Mouse (Mus musculus): ENCODE data around the gene Gbf1. TPM values are rescaled to one million over a fixed set of nuclear protein-coding genes. Genes with fewer than 3 reads are reported as not detected.
A peak's percentile ranks its signal among the peaks of the same experiment; 100 is the strongest.

Gene Gbf1
- total and polyA plus RNA-seq, 3 experiments = 23.7 to 400 (median 54.1) TPM

GRCm38 (mm10) chr19:46308706-46309435 is 156.6 kb downstream of the Gbf1 start:
- Histone ChIP-seq H3K4me1 (ENCODE audit: control insufficient read depth in 1 of 2, insufficient read depth in 2 of 2, low read length in 2 of 2) (peaks cover 3 to 6% of the 10 kb centered on the region in 2 experiments; a peak in 3 of 4 replicates), H3K4me3 (ENCODE audit: control insufficient read depth in 1 of 2, insufficient read depth in 1 of 2, low read depth in 2 of 2, low read length in 2 of 2) (peak overlapping the region; percentile 1 to 39; a peak in 3 of 4 replicates), H3K9ac (ENCODE audit: control insufficient read depth, low read depth, low read length, poor library complexity, severe bottlenecking) (peak overlapping the region; percentile 48), H3K79me2 (ENCODE audit: control insufficient read depth, insufficient read depth, low read length, poor library complexity) (peaks cover 3% of the 10 kb centered on the region; the same call in 1 of the 2 replicates), H3K27me3 (ENCODE audit: control insufficient read depth in 1 of 2, insufficient read depth in 2 of 2, low read length in 2 of 2) (no peaks in the 10 kb centered on the region), H3K9me3 (replicated peaks; ENCODE audit: insufficient read depth, low read length) (no peaks in the 10 kb centered on the region), H3K27ac (ENCODE audit: control insufficient read depth, low read depth, low read length) (no peak overlapping the region), H3K36me3 (ENCODE audit: control insufficient read depth in 1 of 2, insufficient read depth in 2 of 2, low read length in 2 of 2) (peaks cover 0 to 4% of the 10 kb centered on the region in 2 experiments; a peak in 2 of 4 replicates)
- DNase-seq (ENCODE audit: low read depth, low spot score) = peak; percentile 91
- TF ChIP-seq MXI1 (IDR thresholded peaks at IDR 0.05; ENCODE audit: low read depth, low read length) (peak; percentile 91), TAL1 (IDR thresholded peaks at IDR 0.05; ENCODE audit: low read length) (no peak), HCFC1 (IDR thresholded peaks at IDR 0.05; ENCODE audit: low read depth, low read length) (peak; percentile 48; the same call in 1 of the 2 replicates), E2F4 (IDR thresholded peaks at IDR 0.05; ENCODE audit: borderline replicate concordance, low read depth, low read length) (no peak), EP300 (IDR thresholded peaks at IDR 0.05; ENCODE audit: low read depth in 1 of 2, low read length in 2 of 2) (no peak), POLR2AphosphoS5 (IDR thresholded peaks at IDR 0.05; ENCODE audit: borderline replicate concordance, low read depth, low read length) (no peak), TBP (IDR thresholded peaks at IDR 0.05; ENCODE audit: low read depth, low read length) (no peak), ETS1 (IDR thresholded peaks at IDR 0.05; ENCODE audit: low read depth, low read length) (no peak), USF1 (IDR thresholded peaks at IDR 0.05; ENCODE audit: low read depth, low read length) (no peak), BHLHE40 (IDR thresholded peaks at IDR 0.05; ENCODE audit: borderline replicate concordance, low read depth, low read length) (0 out of 2 replicates have a peak, but pooled peaks have one; percentile 21), NRF1 (IDR thresholded peaks at IDR 0.05; ENCODE audit: insufficient read depth, low read depth, low read length, poor library complexity, severe bottlenecking) (peak; percentile 54; the same call in 1 of the 2 replicates), RAD21 (IDR thresholded peaks at IDR 0.05; ENCODE audit: low read depth, low read length) (peak; percentile 63), ZMIZ1 (IDR thresholded peaks at IDR 0.05; ENCODE audit: low read depth, low read length) (no peak), CHD2 (IDR thresholded peaks at IDR 0.05; ENCODE audit: low read length) (no peak), ZC3H11A (IDR thresholded peaks at IDR 0.05; ENCODE audit: low read depth, low read length) (peak; percentile 48; the same call in 1 of the 2 replicates), POLR2AphosphoS2 (IDR thresholded peaks at IDR 0.05; ENCODE audit: low read length) (no peak), GABPA (IDR thresholded peaks at IDR 0.05; ENCODE audit: low read depth, low read length) (no peak), MAZ (IDR thresholded peaks at IDR 0.05; ENCODE audit: low read depth, low read length) (no peak; the same call in 1 of the 2 replicates), ELF1 (IDR thresholded peaks at IDR 0.05; ENCODE audit: low read depth, low read length) (no peak), RCOR1 (IDR thresholded peaks at IDR 0.05; ENCODE audit: low read depth, low read length) (no peak), CHD1 (IDR thresholded peaks at IDR 0.05; ENCODE audit: low read depth, low read length) (no peak), POLR2A (IDR thresholded peaks at IDR 0.05; ENCODE audit: control insufficient read depth in 1 of 2, insufficient read depth in 1 of 2, low read depth in 1 of 2, low read length in 2 of 2, poor library complexity in 1 of 2) (no peak), TCF12 (IDR thresholded peaks at IDR 0.05; ENCODE audit: low read depth, low read length) (no peak), SIN3A (IDR thresholded peaks at IDR 0.05; ENCODE audit: low read length) (peak; percentile 75; the same call in 1 of the 2 replicates), USF2 (IDR thresholded peaks at IDR 0.05; ENCODE audit: borderline replicate concordance in 1 of 2, insufficient read depth in 1 of 2, low read depth in 1 of 2, low read length in 2 of 2) (no peak), MAX (IDR thresholded peaks at IDR 0.05; ENCODE audit: low read length) (peak; percentile 81), CTCF (IDR thresholded peaks at IDR 0.05 in 2 of 3, conservative IDR thresholded peaks at IDR 0.05 in 1 of 3; ENCODE audit: control insufficient read depth in 1 of 3, insufficient read depth in 1 of 3, low read depth in 2 of 3, low read length in 3 of 3, poor library complexity in 1 of 3, severe bottlenecking in 1 of 3) (peak; percentile 90 to 98 (median 94)), SMC3 (IDR thresholded peaks at IDR 0.05; ENCODE audit: low read depth, low read length) (peak; percentile 83), UBTF (IDR thresholded peaks at IDR 0.05; ENCODE audit: borderline replicate concordance, insufficient read depth, low read depth, low read length) (0 out of 2 replicates have a peak, but pooled peaks have one; percentile 54), ZNF384 (IDR thresholded peaks at IDR 0.05; ENCODE audit: low read depth, low read length) (no peak), ZKSCAN1 (IDR thresholded peaks at IDR 0.05; ENCODE audit: low read depth, low read length) (no peak), MEF2A (IDR thresholded peaks at IDR 0.05; ENCODE audit: extremely low read depth, insufficient replicate concordance, low read depth, low read length, poor library complexity, severe bottlenecking) (no peak), JUND (IDR thresholded peaks at IDR 0.05; ENCODE audit: low read depth, low read length) (no peak), MAFK (IDR thresholded peaks at IDR 0.05; ENCODE audit: borderline replicate concordance, low read depth, low read length) (no peak), NELFE (IDR thresholded peaks at IDR 0.05; ENCODE audit: low read depth, low read length) (peak; percentile 23; the same call in 1 of the 2 replicates)

Measured in MEL (cell line).